Mouse (Mus musculus) C2C12 (cell line): ENCODE data around the gene Zfr. TPM values are rescaled to one million over a fixed set of nuclear protein-coding genes. Genes with fewer than 3 reads are reported as not detected.

Source experiments
- H3K27me3 ChIP-seq: one replicate; pipeline ENCODE4 v1.6.1; 2011; ENCODE audit not compliant: control insufficient read depth, insufficient read depth, insufficient read length
- H3K36me3 ChIP-seq: one replicate; pipeline ENCODE4 v1.6.1; 2011; ENCODE audit not compliant: control insufficient read depth, insufficient read depth
- H3K4me3 ChIP-seq: one replicate; pipeline ENCODE4 v1.5.1; 2011; ENCODE audit warnings: mild to moderate bottlenecking, control low read depth; ENCODE audit not compliant: poor library complexity, insufficient read depth, severe bottlenecking
- H3K79me2 ChIP-seq: one replicate; pipeline ENCODE4 v1.6.1; 2011; ENCODE audit not compliant: control insufficient read depth, insufficient read depth
- H3K79me3 ChIP-seq: one replicate; pipeline ENCODE4 v1.6.1; 2011; ENCODE audit warnings: low read depth, control low read depth
- H3ac ChIP-seq: one replicate; pipeline ENCODE3; 2011; ENCODE audit warnings: low read depth; ENCODE audit not compliant: control insufficient read depth, insufficient read length
- CEBPB ChIP-seq: IDR thresholded peaks from one replicate; pipeline ENCODE4 v1.6.1; 2011; ENCODE audit warnings: low read depth, mild to moderate bottlenecking, control low read depth, moderate library complexity
- CTCF ChIP-seq: IDR thresholded peaks from one replicate; pipeline ENCODE4 v1.5.1; 2011; ENCODE audit not compliant: control insufficient read depth, insufficient read depth, insufficient read length
- FOSL1 ChIP-seq: IDR thresholded peaks from one replicate; pipeline ENCODE4 v1.8.0; 2011; ENCODE audit warnings: mild to moderate bottlenecking, low read length; ENCODE audit not compliant: poor library complexity, insufficient read depth, severe bottlenecking
- MAX ChIP-seq: IDR thresholded peaks from one replicate; pipeline ENCODE4 v1.6.1; 2011; ENCODE audit warnings: mild to moderate bottlenecking, control low read depth
- MYOD1 ChIP-seq: IDR thresholded peaks from one replicate; pipeline ENCODE4 v1.6.1; 2011; ENCODE audit warnings: low read depth; ENCODE audit not compliant: control insufficient read depth, insufficient read length
- MYOG ChIP-seq: IDR thresholded peaks from one replicate; pipeline ENCODE4 v1.6.1; 2011; ENCODE audit not compliant: control insufficient read depth, insufficient read length; ENCODE audit errors: extremely low read depth
- USF1 ChIP-seq: IDR thresholded peaks from one replicate; pipeline ENCODE4 v1.6.1; 2011; ENCODE audit warnings: low read depth, mild to moderate bottlenecking, control low read depth, moderate library complexity
- long read RNA-seq, 2 experiments: library from polyadenylated mRNA; unstranded; transcript quantifications; one replicate each; pipeline ENCODE4 v2.0.0; 2019 to 2020
- polyA plus RNA-seq: library from polyadenylated mRNA; unstranded; fragments of >200 nt; fragmentation: generic; extraction: Trizol; gene quantifications from one replicate; pipeline ENCODE4 v1.2.1, GENCODE M21; 2012; ENCODE audit warnings: missing spikeins

Zfr gene
- polyA plus RNA-seq: 22.4 TPM
- long read RNA-seq, experiment 1, full-length matches to known transcripts: 19 of 52 reads
- long read RNA-seq, experiment 1, partial matches to known transcripts: 20 of 52 reads
- long read RNA-seq, experiment 1, other reads (novel, unspliced or antisense): 13 of 52 reads
- long read RNA-seq, experiment 2, full-length matches to known transcripts: 87 of 159 reads
- long read RNA-seq, experiment 2, partial matches to known transcripts: 35 of 159 reads
- long read RNA-seq, experiment 2, other reads (novel, unspliced or antisense): 37 of 159 reads

DNA sequence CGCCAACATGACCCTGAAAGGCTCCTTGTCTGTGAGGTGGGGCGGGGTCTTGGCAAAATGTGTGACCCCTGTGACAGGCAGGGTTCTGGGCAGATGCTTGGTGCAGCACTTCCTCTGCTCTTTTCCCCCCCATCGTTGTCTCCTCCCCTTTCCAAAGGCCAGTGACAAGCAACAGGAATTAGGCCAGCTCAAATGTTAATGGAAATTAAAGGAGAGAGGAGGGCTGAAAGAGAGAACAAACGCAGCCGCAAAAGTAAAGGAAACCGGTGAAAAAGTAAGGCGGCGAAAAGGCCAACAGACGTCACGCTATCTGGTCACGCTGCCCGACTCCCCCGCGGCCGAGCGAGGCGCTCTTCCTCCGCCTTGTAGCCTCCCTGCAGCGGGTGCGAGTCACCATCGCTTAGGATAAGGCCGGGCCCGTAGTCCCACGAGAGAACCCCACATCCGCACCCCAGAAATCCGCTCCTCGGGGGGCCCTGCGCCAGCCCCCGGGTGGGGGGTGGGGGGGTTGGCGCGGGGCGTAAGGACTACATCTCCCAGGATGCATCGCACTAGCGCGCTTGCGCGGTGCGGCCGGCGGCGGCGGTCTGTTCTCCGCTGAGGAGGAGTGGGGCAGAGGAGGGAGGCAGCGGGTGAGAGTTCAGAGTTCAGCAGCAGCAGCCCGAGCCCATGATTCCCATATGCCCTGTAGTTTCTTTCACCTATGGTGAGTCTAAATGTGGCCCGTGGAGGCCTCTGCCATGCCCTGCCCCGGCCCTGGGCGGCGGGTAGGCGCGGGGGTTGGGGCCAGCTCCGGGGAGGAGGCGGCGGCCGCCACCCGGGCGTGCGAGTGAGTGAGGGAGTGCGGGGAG lies at the start of gene Zfr:
Zfr (plus strand) TSS at position 590 of the 851 bp plus-strand sequence.
- Histone ChIP-seq H3K79me3 (peaks cover 40% of the 10 kb centered on the region), H3K79me2 (peaks cover 49% of the 10 kb centered on the region), H3K27me3 (no peaks in the 10 kb centered on the region), H3K36me3 (peaks cover 18% of the 10 kb centered on the region), H3K4me3 (peak within 1 kb of the TSS; percentile 94), H3ac (peak within 1 kb of the TSS; percentile 84)
- peak; percentile 49 for TF ChIP-seq CTCF
- TF ChIP-seq USF1: peak; percentile 54
- TF ChIP-seq CEBPB: no peak
- no peak for TF ChIP-seq MAX
- TF ChIP-seq MYOD1: no peak
- no peak for TF ChIP-seq FOSL1

DNA sequence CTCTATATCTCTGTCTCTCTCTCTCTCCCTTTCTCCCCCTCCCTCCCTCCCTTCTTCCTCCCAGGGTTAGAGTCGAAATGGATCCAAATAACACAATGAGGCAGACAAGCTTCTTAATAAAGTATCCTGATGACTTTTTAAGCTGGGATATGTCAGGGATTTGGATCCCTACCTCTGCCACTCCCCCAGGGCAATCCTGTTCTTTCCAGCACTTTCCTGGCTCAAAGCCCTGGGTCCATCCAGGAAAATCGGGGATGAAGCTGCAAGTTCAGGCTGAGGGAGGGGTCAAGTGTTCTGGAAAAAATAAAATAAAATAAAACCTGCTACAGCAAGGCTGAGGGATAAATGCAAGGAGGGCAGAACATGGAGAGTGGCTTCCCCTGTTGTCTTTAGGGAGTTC lies 49.7 kb upstream of the Zfr start:
- Histone ChIP-seq H3K36me3 (no peaks in the 10 kb centered on the region), H3K79me3 (no peaks in the 10 kb centered on the region), H3K79me2 (no peaks in the 10 kb centered on the region), H3ac (no peak overlapping the region), H3K27me3 (no peaks in the 10 kb centered on the region), H3K4me3 (no peak overlapping the region)
- TF ChIP-seq USF1 (no peak), CEBPB (no peak), MYOD1 (no peak), MYOG (no peak), FOSL1 (no peak), MAX (no peak), CTCF (no peak)

DNA sequence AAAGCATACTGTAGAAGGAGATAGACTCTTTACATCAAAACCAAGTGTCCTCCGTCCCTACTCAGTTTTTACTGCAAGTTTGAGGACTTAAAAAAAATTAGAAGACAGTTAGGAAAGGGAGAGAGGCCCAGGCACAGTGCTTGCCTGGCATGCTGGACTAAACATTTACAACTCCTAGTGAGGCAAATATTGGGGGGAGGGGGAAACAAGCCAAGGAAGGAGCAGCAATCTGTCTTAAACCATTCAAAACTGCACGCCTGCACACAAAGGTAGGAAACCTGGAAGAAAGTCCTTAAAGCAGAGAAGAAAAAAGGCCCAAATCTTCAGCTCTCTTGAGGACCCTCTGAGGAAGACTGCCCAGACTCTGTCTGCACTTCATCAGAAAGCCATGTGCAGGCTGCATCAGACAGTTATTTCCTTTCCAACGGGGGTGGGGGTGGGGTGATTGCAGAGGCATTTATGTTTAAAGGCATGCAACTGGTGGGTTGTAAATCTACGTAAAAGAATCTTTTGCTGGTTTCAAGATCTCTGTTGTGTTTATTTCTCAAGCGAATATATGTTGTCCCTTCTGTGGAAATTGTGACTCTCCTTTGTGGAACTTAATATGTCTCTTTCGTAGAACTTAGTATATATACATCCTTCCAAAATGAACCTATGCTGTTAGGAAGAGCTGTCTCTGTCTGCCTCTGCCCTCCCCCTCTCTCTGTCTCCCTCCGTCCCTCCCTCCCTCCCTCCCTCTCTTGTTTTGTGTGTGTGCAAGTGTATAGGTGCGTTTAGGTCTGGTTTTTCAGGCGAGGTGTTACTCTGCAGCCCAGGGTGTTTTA lies 49.0 kb upstream of the Zfr start:
- H3ac ChIP-seq: no peak overlapping the region
- H3K79me3 ChIP-seq: no peaks in the 10 kb centered on the region
- H3K36me3 ChIP-seq: no peaks in the 10 kb centered on the region
- TF ChIP-seq MAX (no peak), CTCF (no peak), MYOG (no peak), MYOD1 (no peak), FOSL1 (no peak), CEBPB (no peak), USF1 (no peak)
- no peak overlapping the region for H3K4me3 ChIP-seq
- H3K27me3 ChIP-seq: no peaks in the 10 kb centered on the region
- H3K79me2 ChIP-seq: no peaks in the 10 kb centered on the region

DNA sequence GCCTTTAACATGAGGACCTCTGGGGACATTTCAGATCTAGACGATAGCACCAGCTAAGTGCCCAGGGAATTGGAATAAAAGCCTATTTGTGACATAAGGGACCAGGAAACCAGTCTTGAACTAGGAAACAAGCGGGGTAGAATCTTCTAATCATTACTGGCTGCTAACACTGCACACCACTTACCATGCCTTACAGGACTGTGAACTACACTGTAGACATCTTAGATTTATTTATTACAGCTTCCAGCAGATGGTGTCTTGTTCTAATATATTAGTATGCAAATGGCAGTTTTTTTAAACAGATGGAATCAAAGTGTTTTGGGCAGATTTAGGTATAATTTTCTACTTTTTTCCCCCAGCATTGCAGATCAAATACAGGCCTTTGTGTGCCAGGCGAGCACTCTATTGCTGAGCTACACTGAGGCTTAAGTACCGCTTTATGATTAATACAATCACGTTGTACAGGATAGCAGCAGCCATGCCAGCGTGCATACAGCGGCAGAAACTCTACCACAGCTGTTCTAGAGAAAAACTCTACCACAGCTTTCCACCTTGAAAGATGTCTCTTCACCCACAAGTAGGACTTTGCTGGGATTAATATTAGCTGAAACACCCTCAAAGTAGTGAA lies 44.8 kb upstream of the Zfr start:
- H3K36me3 ChIP-seq: no peaks in the 10 kb centered on the region
- no peaks in the 10 kb centered on the region for H3K79me2 ChIP-seq
- H3K27me3 ChIP-seq: peaks cover 7% of the 10 kb centered on the region
- no peaks in the 10 kb centered on the region for H3K79me3 ChIP-seq
- no peak overlapping the region for H3ac ChIP-seq
- TF ChIP-seq CTCF (no peak), MYOD1 (no peak), FOSL1 (no peak), MAX (no peak), USF1 (no peak), CEBPB (no peak), MYOG (no peak)
- no peak overlapping the region for H3K4me3 ChIP-seq

DNA sequence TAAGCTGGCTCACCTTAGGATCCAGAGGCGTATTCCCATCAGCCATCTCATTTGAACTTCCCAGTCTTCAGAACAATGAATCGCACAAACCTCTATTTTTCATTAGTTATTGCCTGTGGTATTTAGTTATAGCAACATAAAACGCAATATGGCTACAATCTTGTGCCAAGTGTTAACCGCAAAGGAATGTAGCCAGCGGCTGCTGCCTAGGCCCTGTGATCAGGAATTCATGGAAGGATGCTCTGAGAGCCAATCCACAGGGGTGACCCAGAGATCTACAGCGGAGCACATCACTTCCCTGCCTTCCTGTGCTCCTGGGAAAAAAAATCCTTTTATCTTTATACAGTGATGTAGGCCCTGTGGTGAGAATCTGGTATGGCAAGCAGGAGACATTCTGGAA lies 43.2 kb upstream of the Zfr start:
- Histone ChIP-seq H3K79me2 (no peaks in the 10 kb centered on the region), H3K4me3 (no peak overlapping the region), H3K79me3 (no peaks in the 10 kb centered on the region), H3K36me3 (no peaks in the 10 kb centered on the region), H3K27me3 (peaks cover 14% of the 10 kb centered on the region), H3ac (no peak overlapping the region)
- no peak for TF ChIP-seq USF1
- TF ChIP-seq FOSL1: no peak
- TF ChIP-seq CTCF: no peak
- no peak for TF ChIP-seq CEBPB
- TF ChIP-seq MAX: no peak
- no peak for TF ChIP-seq MYOG
- no peak for TF ChIP-seq MYOD1
